Mouse (Mus musculus): ENCODE results near the gene Pycr1. TPM values are rescaled to one million over a fixed set of nuclear protein-coding genes. Genes with fewer than 3 reads are reported as not detected.
A peak's percentile ranks its signal among the peaks of the same experiment; 100 is the strongest.

Gene Pycr1
- polyA plus RNA-seq, 1 experiment from 2014 or later: 34.1 TPM

DNA sequence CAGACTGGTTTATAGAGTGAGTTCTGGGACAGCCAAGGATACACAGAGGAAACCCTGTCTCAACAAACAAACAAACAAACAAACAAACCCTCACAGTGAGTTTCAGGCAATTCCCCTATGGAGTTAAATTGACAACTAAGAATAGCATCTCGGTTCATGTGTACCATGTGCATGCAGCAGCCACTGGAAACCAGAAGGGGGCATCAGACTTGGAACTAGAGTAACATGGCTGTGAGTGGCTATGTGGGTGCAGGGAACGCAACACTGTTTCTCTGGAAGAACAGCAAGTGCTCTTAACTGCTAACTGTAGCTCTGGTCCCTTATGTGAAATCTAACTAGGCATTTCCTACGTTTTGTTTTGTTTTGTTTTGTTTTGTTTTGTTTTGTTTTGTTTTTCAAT, 8.3 kb upstream of the Pycr1 start:
- Histone ChIP-seq H3K9ac (replicated peaks) (no peak overlapping the region), H3K4me2 (replicated peaks) (no peak overlapping the region), H3K9me3 (no peaks in the 10 kb centered on the region), H3K4me1 (peaks cover 8% of the 10 kb centered on the region), H3K4me3 (no peak overlapping the region), H3K27ac (replicated peaks) (no peak overlapping the region), H3K27me3 (peaks cover 40% of the 10 kb centered on the region), H3K36me3 (no peaks in the 10 kb centered on the region)
- no peak for ATAC-seq (ENCODE audit: low FRiP score, low read depth)
- 69% methylated on average over 3 of the region's 3 CpGs for WGBS

DNA sequence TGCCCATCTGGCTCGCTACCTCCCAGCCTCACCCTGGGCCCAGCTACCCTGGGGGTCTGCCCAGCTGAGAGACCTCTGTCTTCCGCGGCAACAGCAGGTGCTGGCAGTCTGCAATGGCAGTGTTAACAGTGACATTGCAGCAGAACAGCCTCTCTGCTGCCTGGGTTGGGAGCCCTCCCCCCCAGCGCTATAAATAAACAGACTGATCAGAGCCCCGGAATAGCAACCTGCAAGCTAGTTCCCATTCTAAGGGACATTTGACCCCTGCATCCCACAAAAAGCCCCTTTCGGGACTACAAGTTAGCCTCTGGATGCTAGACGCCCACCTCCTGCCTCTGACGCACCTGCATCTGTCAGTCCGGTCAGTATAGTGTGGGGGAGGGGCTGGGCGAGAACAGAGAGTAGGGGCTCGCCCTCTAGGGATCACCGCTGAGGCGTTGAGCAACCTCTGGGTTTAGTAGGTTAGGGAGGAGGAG, 4.5 kb upstream of the Pycr1 start, which contains the start of gene Myadml2:
Gene Myadml2, minus strand, starts transcription at position 158 of the 476 bp plus-strand sequence.
- WGBS: 7% methylated on average over 13 of the region's 13 CpGs
- peaks cover 29% of the 10 kb centered on the region for H3K27me3 ChIP-seq
- peak within 1 kb of the TSS; percentile 19 for H3K4me3 ChIP-seq
- H3K27ac ChIP-seq (replicated peaks): no peak within 1 kb of the TSS
- peak within 1 kb of the TSS; percentile 44 for H3K4me2 ChIP-seq (replicated peaks)
- no peaks in the 10 kb centered on the region for H3K9me3 ChIP-seq
- 0 out of 2 replicates have a peak within 1 kb of the TSS, but pooled peaks have one; percentile 24 for H3K9ac ChIP-seq (replicated peaks)
- peaks cover 13% of the 10 kb centered on the region for H3K4me1 ChIP-seq
- no peak for ATAC-seq (ENCODE audit: low FRiP score, low read depth)
- H3K36me3 ChIP-seq: no peaks in the 10 kb centered on the region

DNA sequence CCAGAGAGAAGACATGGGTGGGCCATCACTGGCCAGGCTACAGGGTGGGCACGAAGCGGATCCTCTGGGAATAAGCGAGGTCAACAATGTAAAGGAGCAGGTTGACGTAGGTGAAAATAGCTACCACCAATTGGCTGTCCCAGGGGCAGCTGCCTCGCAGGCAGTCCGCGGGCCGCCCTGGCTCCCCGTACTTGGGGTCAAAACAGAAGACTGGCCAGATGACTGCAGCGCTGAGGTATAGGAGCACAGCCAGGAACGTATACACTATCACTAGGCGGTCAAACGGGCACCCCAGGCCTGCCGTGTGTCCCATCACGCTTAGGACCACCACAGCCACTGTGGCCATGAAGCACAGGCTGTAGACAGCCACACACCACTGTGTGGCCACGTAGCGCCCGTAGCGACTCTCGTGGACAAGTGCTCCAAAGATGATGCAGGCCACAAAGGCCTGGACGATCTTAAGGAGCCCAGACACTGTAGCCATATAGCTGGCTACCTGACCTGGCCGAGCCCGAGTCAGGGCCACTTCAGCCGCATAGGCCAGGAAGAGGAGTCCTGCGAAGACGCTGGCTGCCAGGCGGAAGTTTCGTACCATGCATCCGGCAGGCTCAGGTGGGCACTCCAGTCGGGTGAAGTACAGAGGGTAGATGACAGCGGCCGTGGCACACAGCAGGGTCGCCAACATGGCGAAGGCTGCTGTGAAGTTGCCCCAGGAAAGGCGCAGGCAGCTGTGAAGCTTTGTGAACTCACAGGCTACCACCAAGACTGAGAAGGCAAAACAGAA, 3.7 kb upstream of the Pycr1 start:
- WGBS: 83% methylated on average over 35 of the region's 35 CpGs
- H3K4me1 ChIP-seq: peaks cover 21% of the 10 kb centered on the region
- peak overlapping the region; percentile 44; the same call in 1 of the 2 replicates for H3K4me2 ChIP-seq (replicated peaks)
- H3K27ac ChIP-seq (replicated peaks): no peak overlapping the region
- no peak overlapping the region for H3K4me3 ChIP-seq
- ATAC-seq (ENCODE audit: low FRiP score, low read depth): no peak
- H3K9me3 ChIP-seq: no peaks in the 10 kb centered on the region
- peaks cover 37% of the 10 kb centered on the region for H3K27me3 ChIP-seq
- H3K9ac ChIP-seq (replicated peaks): no peak overlapping the region
- no peaks in the 10 kb centered on the region for H3K36me3 ChIP-seq

DNA sequence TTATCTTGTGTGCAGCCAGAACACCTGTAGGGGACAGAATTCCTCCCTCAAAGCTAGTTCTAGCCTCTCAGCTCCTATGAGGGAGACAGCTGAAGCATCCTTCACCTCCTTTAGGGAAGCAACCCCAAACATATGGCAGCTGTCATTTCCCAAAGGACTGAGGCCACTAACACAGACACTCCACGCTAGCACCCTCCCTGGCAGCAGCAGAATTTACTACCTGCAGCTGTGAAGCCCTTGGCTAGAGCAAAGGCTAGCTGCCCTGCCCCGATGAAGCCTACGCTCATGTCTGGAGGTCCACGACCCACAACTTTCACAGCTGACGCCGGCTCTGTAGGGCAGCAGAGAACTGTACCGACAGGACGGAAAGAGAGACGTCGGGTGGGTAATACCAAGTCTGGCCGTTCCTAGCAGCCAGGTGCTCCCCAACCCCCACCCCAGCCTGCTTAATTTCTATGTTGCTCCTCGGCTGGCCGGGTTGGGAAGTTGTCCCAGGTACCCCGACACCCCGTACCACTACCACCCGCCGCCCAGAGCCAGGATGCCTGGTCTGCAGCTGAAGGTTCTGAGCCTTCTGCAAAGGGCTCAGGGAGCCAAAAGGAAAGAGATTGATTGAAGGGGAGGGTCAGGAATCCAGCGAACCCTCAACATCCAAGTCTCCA, 499 bp downstream of the Pycr1 start:
- Histone ChIP-seq H3K9me3 (no peaks in the 10 kb centered on the region), H3K9ac (replicated peaks) (peak overlapping the region; percentile 68), H3K4me1 (peaks cover 19% of the 10 kb centered on the region), H3K27me3 (peaks cover 40% of the 10 kb centered on the region), H3K4me2 (replicated peaks) (peak overlapping the region; percentile 86), H3K36me3 (no peaks in the 10 kb centered on the region), H3K4me3 (peak overlapping the region; percentile 48), H3K27ac (replicated peaks) (0 out of 2 replicates have a peak overlapping the region, but pooled peaks have one; percentile 47)
- WGBS: 5% methylated on average over 18 of the region's 18 CpGs
- ATAC-seq (ENCODE audit: low FRiP score, low read depth): peak; percentile 55; the same call in 1 of the 2 replicates

DNA sequence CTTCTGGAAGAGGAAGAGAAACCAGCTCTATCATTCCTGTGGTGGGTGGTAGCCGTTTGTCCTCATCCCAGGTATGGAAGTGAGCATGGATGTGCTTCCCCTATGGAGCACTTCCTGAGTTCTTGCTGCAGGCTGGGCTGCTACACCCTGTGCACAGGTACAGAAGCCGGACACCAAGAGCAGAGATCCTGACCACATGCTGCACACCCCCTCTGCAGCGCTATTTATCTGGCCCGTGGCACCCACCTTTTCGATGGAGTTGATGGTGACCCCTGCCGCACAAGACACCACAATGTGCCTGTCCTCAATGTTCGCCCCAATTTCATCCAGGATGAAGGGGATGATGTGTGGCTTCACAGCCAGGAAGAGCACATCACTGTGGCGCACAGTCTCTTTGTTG, 1.7 kb downstream of the Pycr1 start:
- no peak overlapping the region for H3K4me3 ChIP-seq
- peaks cover 14% of the 10 kb centered on the region for H3K4me1 ChIP-seq
- no peak for ATAC-seq (ENCODE audit: low FRiP score, low read depth)
- no peak overlapping the region for H3K4me2 ChIP-seq (replicated peaks)
- no peaks in the 10 kb centered on the region for H3K9me3 ChIP-seq
- peaks cover 28% of the 10 kb centered on the region for H3K27me3 ChIP-seq
- WGBS: 94% methylated on average over 8 of the region's 8 CpGs
- H3K36me3 ChIP-seq: no peaks in the 10 kb centered on the region
- no peak overlapping the region for H3K27ac ChIP-seq (replicated peaks)
- H3K9ac ChIP-seq (replicated peaks): 0 out of 2 replicates have a peak overlapping the region, but pooled peaks have one; percentile 31

DNA sequence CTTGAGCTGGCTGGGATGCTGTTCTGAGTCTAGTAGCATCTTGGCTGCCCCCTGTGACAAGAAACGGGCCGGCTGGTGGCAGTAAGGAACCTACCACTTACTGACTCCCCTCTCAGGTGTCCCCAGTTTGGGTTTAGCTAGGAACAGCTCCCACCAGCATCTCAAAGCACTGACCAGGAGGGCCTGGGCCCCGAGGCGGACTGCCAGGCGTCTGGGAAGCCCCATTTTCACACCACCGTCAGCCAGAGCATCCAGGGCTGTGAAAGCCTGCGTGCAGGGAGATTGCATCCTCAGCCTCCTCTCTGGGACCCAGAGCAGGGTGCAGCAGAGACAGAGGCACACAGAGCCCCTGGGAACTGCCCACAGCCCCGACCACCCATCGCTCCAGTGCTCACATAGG, 2.3 kb downstream of the Pycr1 start:
- H3K9ac ChIP-seq (replicated peaks): 0 out of 2 replicates have a peak overlapping the region, but pooled peaks have one; percentile 31

DNA sequence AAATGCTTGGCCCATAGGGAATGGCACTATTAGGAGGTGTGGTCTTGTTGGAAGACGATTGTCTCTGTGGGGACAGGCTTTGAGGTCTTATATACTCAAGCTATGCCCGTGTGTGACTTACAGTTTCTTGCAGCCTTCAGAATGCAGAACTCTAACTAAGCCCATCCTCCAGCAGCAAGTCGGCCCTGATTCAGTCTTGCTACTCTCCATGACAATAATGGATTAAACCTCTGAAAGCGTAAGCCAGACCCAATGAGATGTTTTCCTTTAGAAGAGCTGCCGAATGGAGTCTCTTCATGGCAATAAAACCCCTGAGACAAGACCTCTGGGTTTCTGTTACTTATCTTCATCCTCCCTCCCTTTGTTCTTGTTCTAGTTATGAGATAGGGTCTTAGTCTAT, 8.8 kb downstream of the Pycr1 start:
- H3K4me1 ChIP-seq: peaks cover 29% of the 10 kb centered on the region
- no peaks in the 10 kb centered on the region for H3K36me3 ChIP-seq
- no peaks in the 10 kb centered on the region for H3K27me3 ChIP-seq
- no peak overlapping the region for H3K4me2 ChIP-seq (replicated peaks)
- H3K9ac ChIP-seq (replicated peaks): no peak overlapping the region
- H3K9me3 ChIP-seq: no peaks in the 10 kb centered on the region
- H3K4me3 ChIP-seq: no peak overlapping the region
- no peak for ATAC-seq (ENCODE audit: low FRiP score, low read depth)
- 74% methylated on average over 5 of the region's 5 CpGs for WGBS
- no peak overlapping the region for H3K27ac ChIP-seq (replicated peaks)

More for the DNA sequence above, 2.3 kb downstream of the Pycr1 start:
- 68% methylated on average over 9 of the region's 9 CpGs for WGBS
- Histone ChIP-seq H3K27ac (replicated peaks) (no peak overlapping the region), H3K9me3 (no peaks in the 10 kb centered on the region), H3K4me3 (no peak overlapping the region), H3K4me1 (peaks cover 14% of the 10 kb centered on the region), H3K36me3 (no peaks in the 10 kb centered on the region), H3K4me2 (replicated peaks) (no peak overlapping the region), H3K27me3 (peaks cover 21% of the 10 kb centered on the region)
- no peak for ATAC-seq (ENCODE audit: low FRiP score, low read depth)

DNA sequence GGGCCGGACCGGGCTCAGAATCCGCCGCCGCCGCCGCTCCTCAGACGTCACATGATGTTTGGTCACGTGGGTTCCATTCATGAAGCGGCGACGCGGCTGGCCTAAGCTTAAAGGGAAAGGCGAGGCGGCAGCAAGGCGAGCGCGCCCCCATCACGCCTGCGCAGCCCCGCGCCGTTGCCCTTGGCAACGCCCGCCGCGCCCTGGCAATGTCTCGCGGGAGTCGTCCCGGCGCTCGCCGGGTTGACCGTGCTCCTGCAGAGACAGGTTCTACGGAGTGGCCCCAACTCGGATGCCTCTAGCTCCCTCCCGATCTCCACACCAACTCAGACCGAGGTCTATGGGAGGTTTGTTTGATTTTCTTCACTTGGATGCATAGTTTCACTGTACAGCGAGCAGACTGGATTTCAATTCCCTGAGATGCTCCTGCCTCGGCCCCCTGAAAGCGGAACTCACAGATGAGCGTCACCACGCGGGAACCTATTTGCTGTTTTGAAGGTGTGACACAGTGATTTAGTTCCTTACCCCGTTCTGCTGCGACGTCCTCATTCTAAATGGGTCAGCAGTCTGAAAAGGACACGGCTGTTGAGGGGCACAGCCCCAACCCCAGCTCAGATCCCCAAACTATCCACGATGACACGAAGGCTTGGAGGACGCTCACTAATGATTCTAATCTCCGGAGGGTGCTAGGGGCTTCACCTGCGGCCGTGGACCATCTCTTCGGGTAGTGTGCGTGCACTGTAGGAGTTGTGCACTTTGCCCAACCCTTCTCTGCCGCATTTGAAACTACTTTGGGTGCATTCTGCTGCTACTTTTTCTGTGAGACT, 9.8 kb downstream of the Pycr1 start, which contains the start of gene Mafg:
Gene Mafg, minus strand, starts transcription at position 81 of the 824 bp plus-strand sequence.
- H3K9me3 ChIP-seq: no peaks in the 10 kb centered on the region
- no peaks in the 10 kb centered on the region for H3K27me3 ChIP-seq
- peak within 1 kb of the TSS; percentile 97 for H3K4me3 ChIP-seq
- 13% methylated on average over 57 of the region's 58 CpGs for WGBS
- H3K36me3 ChIP-seq: peaks cover 8% of the 10 kb centered on the region
- peak within 1 kb of the TSS; percentile 96 for H3K4me2 ChIP-seq (replicated peaks)
- peak; percentile 93 for ATAC-seq (ENCODE audit: low FRiP score, low read depth)
- peak within 1 kb of the TSS; percentile 85 for H3K27ac ChIP-seq (replicated peaks)
- H3K9ac ChIP-seq (replicated peaks): peak within 1 kb of the TSS; percentile 93
- peaks cover 35% of the 10 kb centered on the region for H3K4me1 ChIP-seq

DNA sequence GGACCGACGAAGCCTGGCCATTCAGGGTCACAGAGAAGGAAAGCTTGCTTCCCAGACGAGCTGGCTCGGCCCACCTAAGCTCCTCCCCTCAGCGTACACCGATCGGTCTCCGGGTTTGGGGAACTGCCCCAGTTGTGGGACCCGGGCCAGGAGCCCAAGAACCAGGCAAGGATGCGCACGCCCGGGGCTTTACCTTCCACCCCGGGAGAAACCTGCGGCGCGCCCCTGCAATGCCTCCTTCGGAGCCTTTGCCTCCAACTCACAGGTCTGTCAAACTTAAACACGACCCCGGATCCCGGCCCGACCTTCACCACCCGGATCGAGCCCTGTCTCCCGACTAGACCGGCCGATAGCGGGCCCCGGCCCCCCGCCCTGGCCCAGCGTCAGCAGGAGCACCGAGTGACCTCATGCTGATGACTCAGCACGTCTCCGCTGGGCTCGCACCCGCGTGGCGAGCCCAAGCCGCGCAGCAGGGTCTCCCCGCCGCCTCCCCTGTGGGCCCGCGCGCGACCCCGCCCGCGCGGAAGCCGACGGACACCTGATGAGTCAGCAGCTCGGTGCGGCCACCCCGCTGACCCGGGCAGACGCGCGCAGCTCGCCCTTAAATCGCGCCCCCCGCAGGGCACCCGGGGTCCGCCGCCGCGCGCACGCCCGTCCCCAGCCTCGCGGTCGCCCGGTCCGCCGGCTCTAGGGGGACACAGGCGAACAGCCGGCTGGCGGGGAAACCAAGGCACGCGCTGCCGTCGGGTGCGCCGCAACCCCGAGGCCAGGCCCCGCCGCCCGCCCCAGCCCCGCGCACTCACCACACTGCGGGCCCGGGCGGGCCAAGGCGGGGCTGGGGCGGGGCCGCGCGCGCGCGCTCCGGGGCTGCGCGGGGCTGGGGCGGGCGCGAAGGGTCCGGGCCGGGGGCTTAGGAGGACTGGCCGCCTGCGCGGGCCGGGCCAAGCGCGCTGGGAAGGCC, 10.7 kb downstream of the Pycr1 start:
- Histone ChIP-seq H3K4me1 (peaks cover 35% of the 10 kb centered on the region), H3K4me3 (peak overlapping the region; percentile 97), H3K27me3 (no peaks in the 10 kb centered on the region), H3K27ac (replicated peaks) (peak overlapping the region; percentile 85), H3K9ac (replicated peaks) (peak overlapping the region; percentile 93), H3K36me3 (peaks cover 11% of the 10 kb centered on the region), H3K9me3 (no peaks in the 10 kb centered on the region), H3K4me2 (replicated peaks) (peak overlapping the region; percentile 96)
- WGBS: under 1% methylated on average over 97 of the region's 116 CpGs
- ATAC-seq (ENCODE audit: low FRiP score, low read depth): peak; percentile 84

DNA sequence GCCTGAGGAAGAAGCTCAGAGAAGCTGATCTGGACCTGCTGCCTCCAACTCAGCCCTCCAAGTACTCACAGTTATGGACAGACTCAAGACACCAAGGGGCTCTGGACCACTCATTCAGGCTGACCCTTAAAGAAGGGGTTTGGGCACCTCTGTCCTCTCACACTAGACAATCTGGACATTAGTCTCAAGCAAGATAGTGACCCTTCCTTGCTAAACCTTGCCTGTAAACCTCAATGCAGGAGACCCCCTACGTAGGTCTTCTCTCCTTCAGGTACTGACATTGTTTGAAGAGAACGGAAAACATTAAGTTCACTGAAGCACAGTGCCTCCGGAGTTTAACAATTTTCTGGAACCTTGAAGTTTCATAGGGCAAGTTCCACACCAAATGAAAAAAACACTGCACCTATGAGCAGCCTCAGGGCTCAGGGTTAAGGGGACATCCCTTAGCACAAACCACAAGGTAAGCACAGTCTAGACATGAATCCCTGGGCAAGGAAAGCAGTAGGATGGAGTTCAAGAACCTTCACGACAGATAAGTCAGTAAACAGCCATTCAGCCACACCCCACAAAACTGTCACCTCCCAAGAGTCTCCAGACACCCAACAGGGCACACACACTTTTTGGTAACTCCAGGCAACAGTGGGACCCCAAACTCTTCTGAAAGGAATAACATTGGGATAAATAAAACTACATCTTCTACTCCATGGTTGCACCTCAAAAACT, 11.7 kb downstream of the Pycr1 start:
- Histone ChIP-seq H3K4me1 (peaks cover 35% of the 10 kb centered on the region), H3K9me3 (no peaks in the 10 kb centered on the region), H3K27me3 (no peaks in the 10 kb centered on the region), H3K36me3 (peaks cover 20% of the 10 kb centered on the region), H3K27ac (replicated peaks) (peak overlapping the region; percentile 85), H3K9ac (replicated peaks) (peak overlapping the region; percentile 93), H3K4me3 (peak overlapping the region; percentile 97), H3K4me2 (replicated peaks) (peak overlapping the region; percentile 96)
- 66% methylated on average over 4 of the region's 4 CpGs for WGBS
- ATAC-seq (ENCODE audit: low FRiP score, low read depth): no peak
